Mouse (Mus musculus) olfactory bulb, adult 2 months (tissue): ENCODE data around the gene Rnf212b.

Experiments used
- CTCF ChIP-seq: fragments of 200-500 bp; IDR thresholded peaks from 2 replicates; pipeline ENCODE4 v1.5.1; 2012; ENCODE audit warnings: low read depth, mild to moderate bottlenecking, low read length, moderate library complexity; ENCODE audit not compliant: insufficient read depth
- POLR2A ChIP-seq: fragments of 200-500 bp; IDR thresholded peaks from 2 replicates; pipeline ENCODE4 v1.6.1; 2012; ENCODE audit warnings: mild to moderate bottlenecking, low read depth, low read length, moderate library complexity; ENCODE audit not compliant: insufficient read depth

GRCm38 (mm10) chr14:54817791-54818190 lies 3.9 kb downstream of the Rnf212b start:
- TF ChIP-seq POLR2A, result no peak
- TF ChIP-seq CTCF, result no peak
